Mouse (Mus musculus) cerebellum, adult 2 months (tissue): Measurements from ENCODE around the gene Tmbim4. TPM values are rescaled to one million over a fixed set of nuclear protein-coding genes. Genes with fewer than 3 reads are reported as not detected.

Experiments
- DNase-seq, 2 experiments: peaks; one replicate each; pipeline ENCODE4 v3.0.0; 2021
- H3K27ac ChIP-seq: fragments of 200-500 bp; 2 replicates; pipeline ENCODE4 v1.5.1; 2012; ENCODE audit warnings: low read length, control low read depth, inconsistent platforms; ENCODE audit not compliant: insufficient read depth
- H3K27me3 ChIP-seq: fragments of 200-500 bp; 2 replicates; pipeline ENCODE4 v1.6.1; 2012; ENCODE audit warnings: inconsistent platforms, mild to moderate bottlenecking, low read length, moderate library complexity; ENCODE audit not compliant: control insufficient read depth, insufficient read depth
- H3K4me1 ChIP-seq: fragments of 200-500 bp; 2 replicates; pipeline ENCODE4 v1.6.1; 2011; ENCODE audit warnings: low read length; ENCODE audit not compliant: control insufficient read depth, insufficient read depth
- H3K4me3 ChIP-seq: fragments of 200-500 bp; replicated peaks from 2 replicates; pipeline ENCODE3; 2011; ENCODE audit warnings: mild to moderate bottlenecking, low read depth, low read length, control low read depth; ENCODE audit not compliant: insufficient read depth
- CTCF ChIP-seq: fragments of 200-500 bp; IDR thresholded peaks from 2 replicates; pipeline ENCODE4 v1.5.1; 2011; ENCODE audit warnings: low read depth, mild to moderate bottlenecking, control low read depth, low read length, moderate library complexity, borderline replicate concordance; ENCODE audit not compliant: insufficient read depth
- POLR2A ChIP-seq: fragments of 200-500 bp; IDR thresholded peaks from 2 replicates; pipeline ENCODE4 v1.6.1; 2011; ENCODE audit warnings: low read length, control low read depth, borderline replicate concordance; ENCODE audit not compliant: insufficient read depth
- WGBS: fragments of 180-500 bp; shearing (Covaris S2); methylation state at CpG from one replicate; pipeline ENCODE4 v1.1.7; 2018; 5-methylcytosine and 5-hydroxymethylcytosine counted together
- polyA plus RNA-seq: library from polyadenylated mRNA; depleted of rRNA; stranded (reverse); fragments of >200 nt; gene quantifications from 2 replicates; pipeline ENCODE4 v1.2.3, GENCODE M21; 2012; rRNA removed

Tmbim4 gene
- 122 and 127 TPM in 2 replicates for polyA plus RNA-seq

GRCm38 (mm10) chr10:120201131-120201921 lies at the start of gene Tmbim4:
TSS of gene Tmbim4 (plus strand) at chr10:120201590.
- Histone ChIP-seq H3K27ac (no peak within 1 kb of the TSS), H3K27me3 (no peaks in the 10 kb centered on the region; the same call in 1 of the 2 replicates), H3K4me3 (peak within 1 kb of the TSS; percentile 29), H3K4me1 (no peaks in the 10 kb centered on the region)
- no peak for TF ChIP-seq POLR2A
- TF ChIP-seq CTCF = no peak
- peak; percentile 18 to 20 for DNase-seq
- 2% methylated on average over 65 of the region's 65 CpGs for WGBS

GRCm38 (mm10) chr10:120151672-120152071 lies 49.7 kb upstream of the Tmbim4 start:
- WGBS = 88% methylated on average over 7 of the region's 7 CpGs
- H3K27ac ChIP-seq = no peak overlapping the region
- no peak for DNase-seq
- H3K27me3 ChIP-seq = no peaks in the 10 kb centered on the region
- TF ChIP-seq POLR2A = no peak
- no peak for TF ChIP-seq CTCF
- no peak overlapping the region for H3K4me3 ChIP-seq
- H3K4me1 ChIP-seq = no peaks in the 10 kb centered on the region

GRCm38 (mm10) chr10:120153911-120154310 lies 47.5 kb upstream of the Tmbim4 start:
- H3K27me3 ChIP-seq = no peaks in the 10 kb centered on the region
- 92% methylated on average over 2 of the region's 2 CpGs for WGBS

GRCm38 (mm10) chr10:120160533-120160932 lies 40.9 kb upstream of the Tmbim4 start:
- Histone ChIP-seq H3K4me3 (no peak overlapping the region), H3K27ac (no peak overlapping the region), H3K4me1 (no peaks in the 10 kb centered on the region), H3K27me3 (no peaks in the 10 kb centered on the region)
- 85% methylated on average over 9 of the region's 9 CpGs for WGBS
- TF ChIP-seq POLR2A (no peak), CTCF (no peak)
- DNase-seq = no peak

More at GRCm38 (mm10) chr10:120153911-120154310, 47.5 kb upstream of the Tmbim4 start:
- TF ChIP-seq CTCF = no peak
- TF ChIP-seq POLR2A = no peak
- DNase-seq = no peak
- no peak overlapping the region for H3K4me3 ChIP-seq
- H3K27ac ChIP-seq = no peak overlapping the region
- no peaks in the 10 kb centered on the region for H3K4me1 ChIP-seq

- H3K27me3 ChIP-seq = no peaks in the 10 kb centered on the region
- no peaks in the 10 kb centered on the region for H3K4me1 ChIP-seq
- no peak overlapping the region for H3K4me3 ChIP-seq
- WGBS = 88% methylated on average over 10 of the region's 10 CpGs
- TF ChIP-seq POLR2A (no peak), CTCF (no peak)
- H3K27ac ChIP-seq = no peak overlapping the region
- DNase-seq = no peak
These were observed 38.5 kb upstream of the Tmbim4 start for GRCm38 (mm10) chr10:120162840-120163239.

- Histone ChIP-seq H3K27me3 (no peaks in the 10 kb centered on the region), H3K27ac (no peak overlapping the region), H3K4me3 (no peak overlapping the region), H3K4me1 (no peaks in the 10 kb centered on the region)
- DNase-seq = no peak
- TF ChIP-seq CTCF (no peak), POLR2A (no peak)
- WGBS = 92% methylated on average over 7 of the region's 7 CpGs
These were observed 37.9 kb upstream of the Tmbim4 start for GRCm38 (mm10) chr10:120163490-120163889.

- no peaks in the 10 kb centered on the region for H3K27me3 ChIP-seq
- no peaks in the 10 kb centered on the region for H3K4me1 ChIP-seq
- 85% methylated on average over 19 of the region's 19 CpGs for WGBS
- H3K27ac ChIP-seq = no peak overlapping the region
- H3K4me3 ChIP-seq = no peak overlapping the region
- no peak for TF ChIP-seq CTCF
- no peak for TF ChIP-seq POLR2A
- DNase-seq = no peak
These were observed 36.2 kb upstream of the Tmbim4 start for GRCm38 (mm10) chr10:120164931-120165792.
